Mouse (Mus musculus) B cell, adult (primary cell): ENCODE measurements around the gene Emilin2. TPM values are rescaled to one million over a fixed set of nuclear protein-coding genes. Genes with fewer than 3 reads are reported as not detected.

Experiments
- total RNA-seq: library from RNA; stranded (reverse); gene quantifications from 4 replicates; pipeline ENCODE4 v1.2.4, GENCODE M21; 2023; ENCODE audit not compliant: inconsistent age

The Emilin2 gene
- total RNA-seq = 2.2 to 4.8 TPM (median 3.9 TPM) in 4 replicates

DNA sequence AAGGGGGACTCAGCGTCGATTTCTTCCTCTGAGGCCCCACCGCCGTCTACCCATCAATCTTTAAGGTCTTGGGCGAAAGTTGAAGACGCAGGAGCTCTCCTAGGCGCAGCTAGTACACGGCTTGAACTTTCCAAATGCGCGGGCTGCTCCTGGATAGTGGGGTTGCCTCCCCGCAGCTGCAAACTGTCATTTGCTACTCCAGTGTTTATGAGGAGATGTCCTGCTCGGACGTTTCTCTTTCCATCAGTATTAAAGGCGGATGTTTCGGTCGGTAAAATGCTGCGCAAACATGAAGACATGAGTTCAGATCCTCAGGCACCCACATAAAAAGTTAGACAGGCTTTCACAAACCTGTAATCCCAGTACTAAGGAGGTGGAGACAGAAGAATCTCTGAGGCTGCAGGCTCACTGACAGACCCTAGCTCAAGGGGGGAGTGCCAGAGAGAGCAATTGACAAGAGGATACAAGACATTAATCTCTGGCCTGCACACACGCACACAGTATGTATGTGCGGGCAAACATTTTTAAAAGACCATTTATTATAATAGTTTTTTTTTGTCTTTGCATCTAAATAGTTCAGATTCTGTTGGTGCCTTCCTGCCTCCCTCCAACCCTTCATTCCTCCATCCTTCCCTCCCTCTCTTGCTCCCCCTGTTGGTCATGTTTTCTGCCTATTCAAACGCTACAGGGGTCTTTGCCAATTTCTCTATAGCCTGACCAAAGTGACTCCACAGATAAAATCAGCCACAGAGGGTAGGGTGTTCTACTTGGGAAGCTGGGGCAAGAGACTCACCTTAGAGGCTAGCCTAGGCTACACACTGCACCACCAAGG lies at the start of gene Emilin2:
Emilin2 (minus strand) TSS at position 639 of the 832 bp plus-strand sequence.

Other genes with a start within 250 kb of the Emilin2 start
- 87.2 to 105 TPM (median 97.5 TPM) in 4 replicates for gene Lpin2, start 129.4 kb downstream of the Emilin2 start, total RNA-seq
- gene Gm4707, start 147.9 kb upstream of the Emilin2 start, total RNA-seq = 18.2 to 24.3 TPM (median 21.1 TPM) in 4 replicates
- gene Smchd1, start 163.4 kb upstream of the Emilin2 start, total RNA-seq = 215 to 225 TPM (median 223 TPM) in 4 replicates
- 10.1 to 15.7 TPM (median 11.1 TPM) in 4 replicates for gene Ndc80, start 214.9 kb upstream of the Emilin2 start, total RNA-seq
- 0.58 TPM in 1 of 4 replicates, not detected in the others for gene Spdya, start 240.1 kb upstream of the Emilin2 start, total RNA-seq